Mouse (Mus musculus) embryonic facial prominence, embryonic 12.5 days (tissue): ENCODE data around the gene Mvb12b. TPM values are rescaled to one million over a fixed set of nuclear protein-coding genes. Genes with fewer than 3 reads are reported as not detected.
"Not testable (repeated sequence)": the region's sequence is repeated elsewhere in the genome, so short reads cannot be mapped to it uniquely, and the experiment has no call there.

Experiments
- ATAC-seq: fragments of 200-750 bp; cut with Nextera tagmentation; 2 replicates; pipeline ENCODE4 v1.8.0; 2017; ENCODE audit not compliant: insufficient number of reproducible peaks, insufficient read depth, low FRiP score, low TSS enrichment
- H3K27ac ChIP-seq: fragments of 300-500 bp; sonication (generic); 2 replicates; pipeline ENCODE4 v1.5.1; 2016; ENCODE audit warnings: mild to moderate bottlenecking
- H3K27me3 ChIP-seq: fragments of 300-500 bp; sonication (generic); 2 replicates; pipeline ENCODE4 v1.6.1; 2016; ENCODE audit warnings: mild to moderate bottlenecking, moderate library complexity
- H3K36me3 ChIP-seq: fragments of 300-500 bp; sonication (generic); 2 replicates; pipeline ENCODE4 v1.6.1; 2016; ENCODE audit warnings: mild to moderate bottlenecking
- H3K4me1 ChIP-seq: fragments of 300-500 bp; sonication (generic); 2 replicates; pipeline ENCODE4 v1.6.1; 2016
- H3K4me2 ChIP-seq: fragments of 300-500 bp; sonication (generic); replicated peaks from 2 replicates; pipeline ENCODE4 v1.6.1; 2016; ENCODE audit warnings: mild to moderate bottlenecking, moderate library complexity
- H3K4me3 ChIP-seq: fragments of 300-500 bp; sonication (generic); 2 replicates; pipeline ENCODE4 v1.5.1; 2016; ENCODE audit warnings: mild to moderate bottlenecking
- H3K9ac ChIP-seq: fragments of 300-500 bp; sonication (generic); 2 replicates; pipeline ENCODE4 v1.6.1; 2016; ENCODE audit warnings: mild to moderate bottlenecking, moderate library complexity
- H3K9me3 ChIP-seq: fragments of 300-500 bp; sonication (generic); 2 replicates; pipeline ENCODE4 v1.6.1; 2016; ENCODE audit warnings: mild to moderate bottlenecking, moderate library complexity
- WGBS: fragments of 180-500 bp; shearing (Covaris S2); methylation state at CpG from one replicate; pipeline ENCODE4 v1.1.7; 2016; 5-methylcytosine and 5-hydroxymethylcytosine counted together
- polyA plus RNA-seq: library from polyadenylated mRNA; unstranded; fragments of >200 nt; fragmentation: Nextera tagmentation; extraction: Ambion mirVana; gene quantifications from 2 replicates; pipeline ENCODE4 v1.2.1, GENCODE M21; 2016

Gene Mvb12b
- polyA plus RNA-seq, 1 experiment from 2014 or later: 31.2 TPM

- Histone ChIP-seq H3K36me3 (no peaks in the 10 kb centered on the region), H3K9me3 (no peaks in the 10 kb centered on the region), H3K27ac (no peak overlapping the region), H3K27me3 (0 out of 2 replicates have a peak, but pooled peaks cover 1% of the 10 kb centered on the region), H3K4me1 (0 out of 2 replicates have a peak, but pooled peaks cover 3% of the 10 kb centered on the region), H3K9ac (no peak overlapping the region), H3K4me3 (no peak overlapping the region), H3K4me2 (no peak overlapping the region)
- no peak for ATAC-seq
- 65% methylated on average over 8 of the region's 8 CpGs for WGBS
Measured at GRCm38 (mm10) chr2:33914998-33915397, 27.3 kb upstream of the Mvb12b start.

GRCm38 (mm10) chr2:33914334-33914733 lies 26.6 kb upstream of the Mvb12b start:
- H3K4me1 ChIP-seq: no peaks in the 10 kb centered on the region
- no peak overlapping the region for H3K27ac ChIP-seq
- H3K36me3 ChIP-seq: no peaks in the 10 kb centered on the region
- H3K9me3 ChIP-seq: no peaks in the 10 kb centered on the region
- H3K27me3 ChIP-seq: no peaks in the 10 kb centered on the region
- H3K4me3 ChIP-seq: no peak overlapping the region
- H3K9ac ChIP-seq: no peak overlapping the region
- 66% methylated on average over 3 of the region's 3 CpGs for WGBS
- ATAC-seq: no peak
- H3K4me2 ChIP-seq: no peak overlapping the region

GRCm38 (mm10) chr2:33913598-33913997 lies 25.9 kb upstream of the Mvb12b start:
- not testable (repeated sequence) for H3K4me3 ChIP-seq, H3K4me1 ChIP-seq, ATAC-seq, H3K9me3 ChIP-seq, H3K9ac ChIP-seq, H3K4me2 ChIP-seq, H3K36me3 ChIP-seq, H3K27ac ChIP-seq, H3K27me3 ChIP-seq
- WGBS: 76% methylated on average over 1 of the region's 1 CpGs

- no peak for ATAC-seq
- Histone ChIP-seq H3K27me3 (no peaks in the 10 kb centered on the region), H3K4me1 (peaks cover 9% of the 10 kb centered on the region), H3K4me3 (no peak overlapping the region), H3K27ac (no peak overlapping the region), H3K9ac (no peak overlapping the region), H3K36me3 (no peaks in the 10 kb centered on the region), H3K9me3 (no peaks in the 10 kb centered on the region), H3K4me2 (no peak overlapping the region)
- 74% methylated on average over 3 of the region's 3 CpGs for whole genome bisulfite sequencing
Measured at GRCm38 (mm10) chr2:33912741-33913140, 25.0 kb upstream of the Mvb12b start.

GRCm38 (mm10) chr2:33908374-33908773 lies 20.6 kb upstream of the Mvb12b start:
- peaks cover 11% of the 10 kb centered on the region for H3K4me1 ChIP-seq
- no peak overlapping the region for H3K4me3 ChIP-seq
- no peaks in the 10 kb centered on the region for H3K9me3 ChIP-seq
- peak overlapping the region; percentile 55; the same call in 1 of the 2 replicates for H3K27ac ChIP-seq
- WGBS: 27% methylated on average over 8 of the region's 8 CpGs
- H3K9ac ChIP-seq: no peak overlapping the region
- no peaks in the 10 kb centered on the region for H3K27me3 ChIP-seq
- no peak overlapping the region for H3K4me2 ChIP-seq
- no peak for ATAC-seq
- H3K36me3 ChIP-seq: no peaks in the 10 kb centered on the region

- no peak overlapping the region for H3K9ac ChIP-seq
- H3K27me3 ChIP-seq: no peaks in the 10 kb centered on the region
- H3K36me3 ChIP-seq: no peaks in the 10 kb centered on the region
- WGBS: 77% methylated on average over 6 of the region's 6 CpGs
- H3K9me3 ChIP-seq: no peaks in the 10 kb centered on the region
- H3K4me2 ChIP-seq: no peak overlapping the region
- 0 out of 2 replicates have a peak overlapping the region, but pooled peaks have one; percentile 50 for H3K27ac ChIP-seq
- H3K4me3 ChIP-seq: no peak overlapping the region
- peaks cover 11% of the 10 kb centered on the region for H3K4me1 ChIP-seq
- ATAC-seq: no peak
Measured at GRCm38 (mm10) chr2:33907174-33907573, 19.4 kb upstream of the Mvb12b start.

GRCm38 (mm10) chr2:33895829-33896228 lies 8.1 kb upstream of the Mvb12b start:
- Histone ChIP-seq H3K4me2 (no peak overlapping the region), H3K4me1 (no peaks in the 10 kb centered on the region), H3K27me3 (no peaks in the 10 kb centered on the region), H3K9me3 (no peaks in the 10 kb centered on the region), H3K9ac (no peak overlapping the region), H3K4me3 (no peak overlapping the region), H3K36me3 (no peaks in the 10 kb centered on the region), H3K27ac (no peak overlapping the region)
- ATAC-seq: no peak
- 80% methylated on average over 3 of the region's 3 CpGs for WGBS

- ATAC-seq: no peak
- no peaks in the 10 kb centered on the region for H3K9me3 ChIP-seq
- H3K4me3 ChIP-seq: no peak overlapping the region
- no peak overlapping the region for H3K27ac ChIP-seq
- H3K4me1 ChIP-seq: no peaks in the 10 kb centered on the region
- no peak overlapping the region for H3K4me2 ChIP-seq
- H3K36me3 ChIP-seq: no peaks in the 10 kb centered on the region
- no peak overlapping the region for H3K9ac ChIP-seq
- WGBS: 85% methylated on average over 3 of the region's 3 CpGs
- H3K27me3 ChIP-seq: no peaks in the 10 kb centered on the region
Measured at GRCm38 (mm10) chr2:33893151-33893550, 5.4 kb upstream of the Mvb12b start.

GRCm38 (mm10) chr2:33892354-33892753 lies 4.6 kb upstream of the Mvb12b start:
- H3K27me3 ChIP-seq: no peaks in the 10 kb centered on the region
- H3K4me3 ChIP-seq: no peak overlapping the region
- H3K9ac ChIP-seq: no peak overlapping the region
- no peaks in the 10 kb centered on the region for H3K9me3 ChIP-seq
- ATAC-seq: no peak
- no peaks in the 10 kb centered on the region for H3K4me1 ChIP-seq
- WGBS: 70% methylated on average over 7 of the region's 7 CpGs
- no peak overlapping the region for H3K4me2 ChIP-seq
- H3K36me3 ChIP-seq: no peaks in the 10 kb centered on the region
- H3K27ac ChIP-seq: no peak overlapping the region

- H3K9me3 ChIP-seq: no peaks in the 10 kb centered on the region
- H3K27ac ChIP-seq: peak overlapping the region; percentile 96; the same call in 1 of the 2 replicates
- peak overlapping the region; percentile 99; the same call in 1 of the 2 replicates for H3K9ac ChIP-seq
- peaks cover 20% of the 10 kb centered on the region for H3K4me1 ChIP-seq
- no peak for ATAC-seq
- peak overlapping the region; percentile 89; the same call in 1 of the 2 replicates for H3K4me3 ChIP-seq
- 56% methylated on average over 6 of the region's 6 CpGs for WGBS
- peak overlapping the region; percentile 89 for H3K4me2 ChIP-seq
- H3K27me3 ChIP-seq: no peaks in the 10 kb centered on the region
- H3K36me3 ChIP-seq: no peaks in the 10 kb centered on the region
Measured at GRCm38 (mm10) chr2:33888100-33888385, 297 bp upstream of the Mvb12b start.

- no peaks in the 10 kb centered on the region for H3K9me3 ChIP-seq
- no peaks in the 10 kb centered on the region for H3K36me3 ChIP-seq
- peak overlapping the region; percentile 89 for H3K4me3 ChIP-seq
- WGBS: 2% methylated on average over 49 of the region's 51 CpGs
- ATAC-seq: peak; percentile 66; the same call in 1 of the 2 replicates
- peak overlapping the region; percentile 89 for H3K4me2 ChIP-seq
- peaks cover 20% of the 10 kb centered on the region for H3K4me1 ChIP-seq
- H3K27ac ChIP-seq: peak overlapping the region; percentile 96
- no peaks in the 10 kb centered on the region for H3K27me3 ChIP-seq
- H3K9ac ChIP-seq: peak overlapping the region; percentile 99
Measured at GRCm38 (mm10) chr2:33886386-33887327, 1.1 kb downstream of the Mvb12b start.

- Histone ChIP-seq H3K9me3 (no peaks in the 10 kb centered on the region), H3K27me3 (no peaks in the 10 kb centered on the region), H3K27ac (no peak overlapping the region), H3K4me1 (peaks cover 20% of the 10 kb centered on the region), H3K9ac (no peak overlapping the region), H3K36me3 (no peaks in the 10 kb centered on the region), H3K4me3 (no peak overlapping the region), H3K4me2 (no peak overlapping the region)
- 93% methylated on average over 3 of the region's 3 CpGs for WGBS
- ATAC-seq: no peak
Measured at GRCm38 (mm10) chr2:33885264-33885651, 2.5 kb downstream of the Mvb12b start.
